Mouse (Mus musculus) cerebellum, adult 8-10 months (tissue): ENCODE measurements around the gene Btbd35f13.
"Not testable (repeated sequence)": the region's sequence is repeated elsewhere in the genome, so short reads cannot be mapped to it uniquely, and the experiment has no call there.

Source experiments
- DNase-seq: peaks from one replicate; pipeline ENCODE4 v3.0.0; 2022

Gene Btbd35f13

DNA sequence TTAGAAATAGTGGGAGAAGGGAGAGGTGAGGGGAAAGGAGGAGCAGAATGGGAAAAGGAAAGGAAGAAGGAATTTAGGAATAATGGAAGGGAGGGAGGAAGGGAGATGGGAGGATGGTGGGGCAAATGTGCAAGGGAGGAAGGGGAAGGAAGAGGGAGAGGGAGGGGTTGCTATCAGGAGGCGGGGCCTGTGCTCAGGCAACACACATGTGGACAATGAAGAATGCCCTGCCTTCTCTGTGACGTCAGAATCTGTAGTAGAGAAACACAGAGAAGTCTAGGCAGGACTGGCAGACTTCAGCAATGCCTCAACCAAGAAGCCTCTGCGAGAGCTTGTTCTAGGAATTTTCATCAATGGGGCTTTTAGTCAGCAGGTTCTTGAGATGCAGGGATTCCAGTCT, at the start of gene Btbd35f13:
TSS of gene Btbd35f13 (plus strand) at position 301 of the 400 bp plus-strand sequence.
- not testable (repeated sequence) for DNase-seq

DNA sequence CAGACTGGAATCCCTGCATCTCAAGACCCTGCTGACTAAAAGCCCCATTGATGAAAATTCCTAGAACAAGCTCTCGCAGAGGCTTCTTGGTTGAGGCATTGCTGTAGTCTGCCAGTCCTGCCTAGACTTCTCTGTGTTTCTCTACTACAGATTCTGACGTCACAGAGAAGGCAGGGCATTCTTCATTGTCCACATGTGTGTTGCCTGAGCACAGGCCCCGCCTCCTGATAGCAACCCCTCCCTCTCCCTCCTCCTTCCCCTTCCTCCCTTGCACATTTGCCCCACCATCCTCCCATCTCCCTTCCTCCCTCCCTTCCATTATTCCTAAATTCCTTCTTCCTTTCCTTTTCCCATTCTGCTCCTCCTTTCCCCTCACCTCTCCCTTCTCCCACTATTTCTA, 45.3 kb downstream of the Btbd35f13 start, which contains the start of gene Btbd35f14:
TSS of gene Btbd35f14 (minus strand) at position 101 of the 400 bp plus-strand sequence.
- DNase-seq, result not testable (repeated sequence)
